Mouse (Mus musculus) C2C12 (cell line): ENCODE results near the gene Snn. TPM values are rescaled to one million over a fixed set of nuclear protein-coding genes. Genes with fewer than 3 reads are reported as not detected.

ENCODE experiments used
- H3K27me3 ChIP-seq: one replicate; pipeline ENCODE4 v1.6.1; 2011; ENCODE audit not compliant: control insufficient read depth, insufficient read depth, insufficient read length
- H3K36me3 ChIP-seq: one replicate; pipeline ENCODE4 v1.6.1; 2011; ENCODE audit not compliant: control insufficient read depth, insufficient read depth
- H3K4me3 ChIP-seq: one replicate; pipeline ENCODE4 v1.5.1; 2011; ENCODE audit warnings: mild to moderate bottlenecking, control low read depth; ENCODE audit not compliant: poor library complexity, insufficient read depth, severe bottlenecking
- H3K79me2 ChIP-seq: one replicate; pipeline ENCODE4 v1.6.1; 2011; ENCODE audit not compliant: control insufficient read depth, insufficient read depth
- H3K79me3 ChIP-seq: one replicate; pipeline ENCODE4 v1.6.1; 2011; ENCODE audit warnings: low read depth, control low read depth
- H3ac ChIP-seq: one replicate; pipeline ENCODE3; 2011; ENCODE audit warnings: low read depth; ENCODE audit not compliant: control insufficient read depth, insufficient read length
- CEBPB ChIP-seq: IDR thresholded peaks from one replicate; pipeline ENCODE4 v1.6.1; 2011; ENCODE audit warnings: low read depth, mild to moderate bottlenecking, control low read depth, moderate library complexity
- CTCF ChIP-seq: IDR thresholded peaks from one replicate; pipeline ENCODE4 v1.5.1; 2011; ENCODE audit not compliant: control insufficient read depth, insufficient read depth, insufficient read length
- FOSL1 ChIP-seq: IDR thresholded peaks from one replicate; pipeline ENCODE4 v1.8.0; 2011; ENCODE audit warnings: mild to moderate bottlenecking, low read length; ENCODE audit not compliant: poor library complexity, insufficient read depth, severe bottlenecking
- MAX ChIP-seq: IDR thresholded peaks from one replicate; pipeline ENCODE4 v1.6.1; 2011; ENCODE audit warnings: mild to moderate bottlenecking, control low read depth
- MYOD1 ChIP-seq: IDR thresholded peaks from one replicate; pipeline ENCODE4 v1.6.1; 2011; ENCODE audit warnings: low read depth; ENCODE audit not compliant: control insufficient read depth, insufficient read length
- MYOG ChIP-seq: IDR thresholded peaks from one replicate; pipeline ENCODE4 v1.6.1; 2011; ENCODE audit not compliant: control insufficient read depth, insufficient read length; ENCODE audit errors: extremely low read depth
- USF1 ChIP-seq: IDR thresholded peaks from one replicate; pipeline ENCODE4 v1.6.1; 2011; ENCODE audit warnings: low read depth, mild to moderate bottlenecking, control low read depth, moderate library complexity
- polyA plus RNA-seq: library from polyadenylated mRNA; unstranded; fragments of >200 nt; fragmentation: generic; extraction: Trizol; gene quantifications from one replicate; pipeline ENCODE4 v1.2.1, GENCODE M21; 2012; ENCODE audit warnings: missing spikeins

Snn gene
- polyA plus RNA-seq, 1 experiment: 54.1 TPM

DNA sequence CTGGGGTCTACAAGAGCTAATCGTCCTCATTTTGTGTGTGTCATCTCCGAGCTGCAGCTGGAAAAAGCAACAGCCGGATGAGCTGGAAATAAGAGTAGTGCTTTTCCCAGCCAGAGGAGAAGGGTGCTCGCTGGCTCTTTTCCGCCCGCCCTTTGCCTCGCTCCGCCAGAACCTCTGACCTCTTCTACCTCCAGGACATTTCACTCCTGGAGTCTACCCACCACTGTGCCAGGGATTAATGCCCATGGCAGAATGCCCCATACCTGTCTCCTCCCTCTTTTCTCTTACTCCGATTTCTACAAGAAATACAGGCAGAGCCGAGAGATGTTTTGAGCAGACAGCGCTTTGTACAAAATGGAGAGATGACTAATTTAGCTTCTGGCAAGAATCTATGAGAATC, 9.6 kb upstream of the Snn start:
- Histone ChIP-seq H3K79me3 (no peaks in the 10 kb centered on the region), H3K79me2 (no peaks in the 10 kb centered on the region), H3ac (no peak overlapping the region), H3K27me3 (no peaks in the 10 kb centered on the region), H3K4me3 (no peak overlapping the region), H3K36me3 (no peaks in the 10 kb centered on the region)
- TF ChIP-seq USF1 (no peak), CEBPB (no peak), FOSL1 (no peak), MYOD1 (no peak), MAX (no peak), MYOG (no peak), CTCF (no peak)

DNA sequence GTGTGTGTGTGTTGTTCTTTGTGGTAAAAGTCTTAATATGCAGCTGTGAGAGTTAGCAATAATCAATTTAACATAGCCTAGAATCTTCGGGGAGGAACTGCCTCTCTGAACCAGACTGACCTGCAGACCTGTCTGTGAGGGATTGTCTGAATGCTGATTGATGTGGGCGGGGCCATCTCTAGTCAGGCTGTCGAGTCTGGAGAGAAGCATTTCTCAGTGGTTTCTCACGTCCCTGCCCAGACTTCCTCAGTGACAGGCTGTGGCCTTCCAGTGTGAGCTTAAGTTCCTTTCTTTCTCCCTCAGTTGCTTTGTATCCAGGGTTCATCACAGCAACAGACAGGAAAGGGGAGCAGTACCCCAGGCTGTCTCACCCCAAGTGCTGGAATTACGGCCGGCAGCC, 6.3 kb upstream of the Snn start:
- H3K79me3 ChIP-seq: no peaks in the 10 kb centered on the region
- H3K4me3 ChIP-seq: no peak overlapping the region
- TF ChIP-seq MYOD1 (no peak), MAX (no peak), CTCF (no peak), USF1 (no peak), CEBPB (no peak), FOSL1 (no peak), MYOG (no peak)
- H3K27me3 ChIP-seq: no peaks in the 10 kb centered on the region
- H3K36me3 ChIP-seq: no peaks in the 10 kb centered on the region
- H3K79me2 ChIP-seq: no peaks in the 10 kb centered on the region
- H3ac ChIP-seq: no peak overlapping the region

DNA sequence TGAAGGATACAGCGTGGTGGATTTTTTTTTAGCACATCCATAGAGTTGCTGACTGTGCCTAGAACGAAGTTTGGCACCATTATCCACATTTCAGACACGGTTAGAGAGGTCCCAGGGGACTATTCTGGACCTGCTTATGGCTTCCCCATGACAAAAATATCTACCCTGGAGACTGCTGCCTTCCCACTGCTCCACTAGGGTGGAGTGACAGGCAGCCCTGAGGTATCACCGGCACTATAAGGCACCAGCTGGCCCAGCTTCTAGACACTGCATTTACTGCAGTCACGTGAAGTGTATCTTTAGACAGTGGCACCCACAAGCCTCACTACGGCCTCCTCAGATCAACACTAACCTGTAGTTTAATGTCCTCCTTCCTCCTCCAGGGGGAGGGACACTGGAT, 5.9 kb upstream of the Snn start:
- no peak for TF ChIP-seq MAX
- no peak for TF ChIP-seq CTCF
- TF ChIP-seq FOSL1: no peak
- no peak for TF ChIP-seq MYOG
- TF ChIP-seq MYOD1: no peak
- TF ChIP-seq USF1: no peak
- no peak for TF ChIP-seq CEBPB

DNA sequence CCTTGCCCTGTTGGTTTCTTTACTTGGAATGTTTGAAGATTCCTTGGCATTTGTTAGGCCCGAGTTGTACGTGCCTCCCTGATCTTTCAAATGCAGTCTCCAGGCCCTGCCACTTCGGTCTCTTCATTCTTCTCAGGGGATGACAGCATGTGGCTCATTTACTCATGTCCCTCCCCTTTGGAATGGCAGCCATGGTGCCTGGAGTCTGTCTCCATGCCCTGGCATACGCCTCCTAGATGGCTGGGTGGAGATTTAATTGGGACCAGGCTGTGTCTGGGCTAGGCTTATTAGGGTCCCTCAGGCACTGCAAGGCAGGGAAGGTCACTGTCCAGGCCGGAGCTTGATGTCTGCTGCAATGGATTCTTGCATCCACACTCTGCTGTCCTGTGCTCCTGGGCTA, 4.8 kb upstream of the Snn start:
- TF ChIP-seq MAX (no peak), USF1 (no peak), MYOG (no peak), CTCF (no peak), CEBPB (no peak), MYOD1 (no peak)
- H3K36me3 ChIP-seq: no peaks in the 10 kb centered on the region

More for the DNA sequence above, 5.9 kb upstream of the Snn start:
- Histone ChIP-seq H3K27me3 (no peaks in the 10 kb centered on the region), H3ac (no peak overlapping the region), H3K79me3 (no peaks in the 10 kb centered on the region), H3K36me3 (no peaks in the 10 kb centered on the region), H3K79me2 (no peaks in the 10 kb centered on the region), H3K4me3 (no peak overlapping the region)

DNA sequence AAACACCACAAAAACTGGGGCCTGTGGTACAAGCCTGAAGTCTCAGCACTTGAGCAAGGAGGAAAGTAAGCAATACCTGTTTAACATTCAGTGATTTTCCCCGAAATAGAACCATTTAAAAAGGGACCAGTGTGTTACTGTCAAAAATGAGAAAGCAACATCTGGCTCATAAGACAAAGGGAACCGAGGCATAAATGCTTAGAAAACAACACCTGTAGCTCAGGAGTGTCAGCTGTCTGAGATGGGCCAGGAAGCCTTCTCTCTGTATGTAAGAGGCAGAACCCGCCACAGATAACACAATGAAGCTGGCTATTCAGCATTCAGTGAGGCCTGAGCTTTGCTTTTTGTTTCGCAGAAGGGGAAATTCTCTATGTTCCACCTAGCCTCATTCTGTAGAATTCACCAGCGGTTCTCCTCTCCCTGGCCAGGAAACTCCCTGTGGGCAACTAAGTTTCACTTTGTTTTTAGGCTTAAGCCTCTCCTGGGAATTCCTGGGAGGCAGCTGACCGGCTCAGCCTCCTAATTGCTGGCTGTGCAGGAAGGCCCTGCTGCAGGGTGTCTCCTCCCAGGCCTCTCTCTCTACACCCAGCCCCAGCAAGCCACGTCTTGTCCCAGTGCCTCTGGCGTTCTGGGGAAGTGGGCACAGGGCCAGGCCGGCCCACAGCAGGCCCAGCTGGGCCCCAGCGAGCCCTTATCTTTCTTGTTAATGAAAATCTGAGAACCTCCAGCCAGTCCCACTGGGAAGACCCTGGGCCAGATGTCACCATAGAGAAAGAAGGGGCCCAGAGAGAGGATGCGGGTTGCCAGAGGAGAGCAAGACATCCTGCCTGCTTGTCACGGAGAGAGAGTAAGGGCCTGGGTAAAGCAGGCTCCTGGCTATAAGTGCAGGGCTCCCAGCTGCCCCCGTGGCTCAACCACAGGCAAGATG, 2.3 kb downstream of the Snn start:
- H3K4me3 ChIP-seq: no peak overlapping the region
- H3K79me3 ChIP-seq: peaks cover 11% of the 10 kb centered on the region
- no peaks in the 10 kb centered on the region for H3K36me3 ChIP-seq
- H3K79me2 ChIP-seq: peaks cover 18% of the 10 kb centered on the region
- H3K27me3 ChIP-seq: no peaks in the 10 kb centered on the region
- H3ac ChIP-seq: peak overlapping the region; percentile 18
- TF ChIP-seq MAX (peak; percentile 12), FOSL1 (no peak), MYOD1 (peak; percentile 21), USF1 (no peak), CTCF (no peak)

More for the DNA sequence above, 4.8 kb upstream of the Snn start:
- no peaks in the 10 kb centered on the region for H3K79me3 ChIP-seq
- no peak overlapping the region for H3ac ChIP-seq
- no peaks in the 10 kb centered on the region for H3K27me3 ChIP-seq
- no peaks in the 10 kb centered on the region for H3K79me2 ChIP-seq
- no peak overlapping the region for H3K4me3 ChIP-seq

DNA sequence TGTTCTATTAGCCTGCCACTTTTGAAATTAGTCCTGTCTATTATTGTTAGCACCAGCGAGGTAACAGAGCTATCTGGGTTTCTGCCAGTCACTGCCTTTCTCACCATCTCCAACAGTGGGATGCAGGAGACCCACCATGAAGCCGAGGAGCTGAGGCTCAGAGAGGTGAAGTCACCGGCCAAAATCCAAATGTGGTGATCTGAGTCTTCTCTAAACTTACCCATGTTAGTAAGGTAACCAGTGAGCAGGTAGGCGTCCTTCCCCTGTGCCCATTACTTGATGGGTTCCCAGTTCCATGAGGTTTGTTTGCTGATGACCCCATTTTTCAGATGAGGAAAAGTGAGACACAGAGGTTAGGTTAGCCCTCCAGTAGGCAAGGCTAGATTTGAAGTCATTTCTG, 3.6 kb downstream of the Snn start:
- Histone ChIP-seq H3K36me3 (no peaks in the 10 kb centered on the region), H3ac (no peak overlapping the region)
- TF ChIP-seq FOSL1 (no peak), MAX (no peak), CTCF (no peak), USF1 (no peak), CEBPB (no peak), MYOG (no peak), MYOD1 (no peak)

More for the DNA sequence above, 3.6 kb downstream of the Snn start:
- Histone ChIP-seq H3K27me3 (no peaks in the 10 kb centered on the region), H3K79me2 (peaks cover 31% of the 10 kb centered on the region), H3K79me3 (peaks cover 21% of the 10 kb centered on the region), H3K4me3 (no peak overlapping the region)
